Mouse (Mus musculus): Measurements from ENCODE around the gene Ghrl. TPM values are rescaled to one million over a fixed set of nuclear protein-coding genes. Genes with fewer than 3 reads are reported as not detected.
"Not testable (repeated sequence)": the region's sequence is repeated elsewhere in the genome, so short reads cannot be mapped to it uniquely, and the experiment has no call there.

The Ghrl gene
- polyA plus RNA-seq, 1 experiment: not detected

- no peak overlapping the region for H3K27ac ChIP-seq (ENCODE audit: insufficient read depth, low read length)
- TF ChIP-seq POLR2A (IDR thresholded peaks at IDR 0.05; ENCODE audit: low read depth, low read length): no peak
- TF ChIP-seq CTCF (IDR thresholded peaks at IDR 0.05; ENCODE audit: borderline replicate concordance, insufficient read depth, low read length): no peak
- peaks cover 3% of the 10 kb centered on the region for H3K4me1 ChIP-seq (ENCODE audit: control insufficient read depth, insufficient read depth, low read length)
- H3K4me3 ChIP-seq (ENCODE audit: insufficient read depth, low read length): no peak overlapping the region
Measured at GRCm38 (mm10) chr6:113686551-113687125, 33.0 kb downstream of the Ghrl start.

- H3K4me1 ChIP-seq (ENCODE audit: control insufficient read depth, insufficient read depth, low read length): no peaks in the 10 kb centered on the region
- H3K27ac ChIP-seq (ENCODE audit: insufficient read depth, low read length): no peak overlapping the region
- TF ChIP-seq CTCF (IDR thresholded peaks at IDR 0.05; ENCODE audit: borderline replicate concordance, insufficient read depth, low read length) (no peak), POLR2A (IDR thresholded peaks at IDR 0.05; ENCODE audit: low read depth, low read length) (no peak)
- H3K4me3 ChIP-seq (ENCODE audit: insufficient read depth, low read length): no peak overlapping the region
Measured at GRCm38 (mm10) chr6:113683081-113683825, 36.4 kb downstream of the Ghrl start.

- Histone ChIP-seq H3K4me3 (ENCODE audit: insufficient read depth, low read length) (no peak overlapping the region), H3K4me1 (ENCODE audit: control insufficient read depth, insufficient read depth, low read length) (peaks cover 3% of the 10 kb centered on the region; the same call in 1 of the 2 replicates), H3K27ac (ENCODE audit: insufficient read depth, low read length) (no peak overlapping the region)
- TF ChIP-seq POLR2A (IDR thresholded peaks at IDR 0.05; ENCODE audit: low read depth, low read length) (no peak), CTCF (IDR thresholded peaks at IDR 0.05; ENCODE audit: borderline replicate concordance, insufficient read depth, low read length) (peak; percentile 85)
Measured at GRCm38 (mm10) chr6:113681271-113681670, 38.4 kb downstream of the Ghrl start.

- Histone ChIP-seq H3K4me3 (ENCODE audit: insufficient read depth, low read length) (no peak overlapping the region), H3K4me1 (ENCODE audit: control insufficient read depth, insufficient read depth, low read length) (peaks cover 6% of the 10 kb centered on the region; the same call in 1 of the 2 replicates), H3K27ac (ENCODE audit: insufficient read depth, low read length) (no peak overlapping the region)
- no peak for TF ChIP-seq CTCF (IDR thresholded peaks at IDR 0.05; ENCODE audit: borderline replicate concordance, insufficient read depth, low read length)
- TF ChIP-seq POLR2A (IDR thresholded peaks at IDR 0.05; ENCODE audit: low read depth, low read length): no peak
Measured at GRCm38 (mm10) chr6:113679993-113680566, 39.6 kb downstream of the Ghrl start.

GRCm38 (mm10) chr6:113678246-113679012 lies 41.3 kb downstream of the Ghrl start:
- H3K4me1 ChIP-seq (ENCODE audit: control insufficient read depth, insufficient read depth, low read length): peaks cover 6% of the 10 kb centered on the region; the same call in 1 of the 2 replicates
- H3K4me3 ChIP-seq (ENCODE audit: insufficient read depth, low read length): no peak overlapping the region
- no peak for TF ChIP-seq POLR2A (IDR thresholded peaks at IDR 0.05; ENCODE audit: low read depth, low read length)
- no peak for TF ChIP-seq CTCF (IDR thresholded peaks at IDR 0.05; ENCODE audit: borderline replicate concordance, insufficient read depth, low read length)
- H3K27ac ChIP-seq (ENCODE audit: insufficient read depth, low read length): no peak overlapping the region

GRCm38 (mm10) chr6:113677070-113677734 lies 42.5 kb downstream of the Ghrl start:
- TF ChIP-seq CTCF (IDR thresholded peaks at IDR 0.05; ENCODE audit: borderline replicate concordance, insufficient read depth, low read length) (no peak), POLR2A (IDR thresholded peaks at IDR 0.05; ENCODE audit: low read depth, low read length) (no peak)
- H3K4me1 ChIP-seq (ENCODE audit: control insufficient read depth, insufficient read depth, low read length): peaks cover 6% of the 10 kb centered on the region; the same call in 1 of the 2 replicates
- no peak overlapping the region for H3K27ac ChIP-seq (ENCODE audit: insufficient read depth, low read length)
- no peak overlapping the region for H3K4me3 ChIP-seq (ENCODE audit: insufficient read depth, low read length)

GRCm38 (mm10) chr6:113675991-113676390 lies 43.7 kb downstream of the Ghrl start:
- Histone ChIP-seq H3K4me1 (ENCODE audit: control insufficient read depth, insufficient read depth, low read length) (peaks cover 6% of the 10 kb centered on the region; the same call in 1 of the 2 replicates), H3K4me3 (ENCODE audit: insufficient read depth, low read length) (no peak overlapping the region), H3K27ac (ENCODE audit: insufficient read depth, low read length) (no peak overlapping the region)
- TF ChIP-seq CTCF (IDR thresholded peaks at IDR 0.05; ENCODE audit: borderline replicate concordance, insufficient read depth, low read length) (no peak), POLR2A (IDR thresholded peaks at IDR 0.05; ENCODE audit: low read depth, low read length) (no peak)

GRCm38 (mm10) chr6:113675234-113675633 lies 44.4 kb downstream of the Ghrl start:
- H3K27ac ChIP-seq (ENCODE audit: insufficient read depth, low read length): no peak overlapping the region
- no peak overlapping the region for H3K4me3 ChIP-seq (ENCODE audit: insufficient read depth, low read length)
- TF ChIP-seq CTCF (IDR thresholded peaks at IDR 0.05; ENCODE audit: borderline replicate concordance, insufficient read depth, low read length): no peak
- TF ChIP-seq POLR2A (IDR thresholded peaks at IDR 0.05; ENCODE audit: low read depth, low read length): no peak
- H3K4me1 ChIP-seq (ENCODE audit: control insufficient read depth, insufficient read depth, low read length): peaks cover 6% of the 10 kb centered on the region; the same call in 1 of the 2 replicates

GRCm38 (mm10) chr6:113672989-113673388 lies 46.7 kb downstream of the Ghrl start:
- TF ChIP-seq CTCF (IDR thresholded peaks at IDR 0.05; ENCODE audit: borderline replicate concordance, insufficient read depth, low read length) (no peak), POLR2A (IDR thresholded peaks at IDR 0.05; ENCODE audit: low read depth, low read length) (no peak)
- Histone ChIP-seq H3K4me1 (ENCODE audit: control insufficient read depth, insufficient read depth, low read length) (peaks cover 9% of the 10 kb centered on the region; the same call in 1 of the 2 replicates), H3K4me3 (ENCODE audit: insufficient read depth, low read length) (no peak overlapping the region), H3K27ac (ENCODE audit: insufficient read depth, low read length) (no peak overlapping the region)

- H3K27ac ChIP-seq (ENCODE audit: insufficient read depth, low read length); H3K4me3 ChIP-seq (ENCODE audit: insufficient read depth, low read length); H3K4me1 ChIP-seq (ENCODE audit: control insufficient read depth, insufficient read depth, low read length): not testable (repeated sequence)
Measured at GRCm38 (mm10) chr6:113672029-113672428, 47.7 kb downstream of the Ghrl start.

All from embryonic fibroblast, embryonic 13.5 days (primary cell).